Mouse (Mus musculus) thymus, adult 2 months (tissue): ENCODE results near the gene Ddx46. TPM values are rescaled to one million over a fixed set of nuclear protein-coding genes. Genes with fewer than 3 reads are reported as not detected.
"Not testable (repeated sequence)": the region's sequence is repeated elsewhere in the genome, so short reads cannot be mapped to it uniquely, and the experiment has no call there.

ENCODE experiments used
- DNase-seq: peaks from one replicate; pipeline ENCODE4 v3.0.0; 2021
- H3K27ac ChIP-seq: fragments of 200-500 bp; 2 replicates; pipeline ENCODE4 v1.5.1; 2012; ENCODE audit warnings: low read length, control low read depth; ENCODE audit not compliant: control insufficient read depth, insufficient read depth
- H3K27me3 ChIP-seq: fragments of 200-500 bp; 2 replicates; pipeline ENCODE4 v1.6.1; 2012; ENCODE audit warnings: mild to moderate bottlenecking, low read length, moderate library complexity, mixed read lengths; ENCODE audit not compliant: control insufficient read depth, insufficient read depth
- H3K36me3 ChIP-seq: fragments of 200-500 bp; 2 replicates; pipeline ENCODE4 v1.6.1; 2012; ENCODE audit warnings: mild to moderate bottlenecking, low read length, moderate library complexity; ENCODE audit not compliant: control insufficient read depth, insufficient read depth
- H3K4me1 ChIP-seq: fragments of 200-500 bp; replicated peaks from 2 replicates; pipeline ENCODE4 v1.6.1; 2012; ENCODE audit warnings: low read length; ENCODE audit not compliant: control insufficient read depth, insufficient read depth
- H3K4me3 ChIP-seq: fragments of 200-500 bp; 2 replicates; pipeline ENCODE4 v1.5.1; 2012; ENCODE audit warnings: mild to moderate bottlenecking, low read length, control low read depth, moderate library complexity; ENCODE audit not compliant: control insufficient read depth, insufficient read depth
- CTCF ChIP-seq: fragments of 200-500 bp; IDR thresholded peaks from 2 replicates; pipeline ENCODE4 v1.5.1; 2012; ENCODE audit warnings: mild to moderate bottlenecking, control low read depth, low read length, moderate library complexity, borderline replicate concordance; ENCODE audit not compliant: control insufficient read depth, poor library complexity, insufficient read depth; ENCODE audit errors: extremely low read depth
- POLR2A ChIP-seq: fragments of 200-500 bp; IDR thresholded peaks from 2 replicates; pipeline ENCODE4 v1.6.1; 2012; ENCODE audit warnings: mild to moderate bottlenecking, low read length, control low read depth, moderate library complexity; ENCODE audit not compliant: control insufficient read depth, poor library complexity, insufficient read depth; ENCODE audit errors: extremely low read depth
- WGBS: fragments of 180-500 bp; shearing (Covaris S2); methylation state at CpG from one replicate; pipeline ENCODE4 v1.1.7; 2018; 5-methylcytosine and 5-hydroxymethylcytosine counted together
- polyA plus RNA-seq: library from polyadenylated mRNA; depleted of rRNA; stranded (reverse); fragments of >200 nt; gene quantifications from 2 replicates; pipeline ENCODE4 v1.2.3, GENCODE M21; 2012

Ddx46 gene
- polyA plus RNA-seq, 1 experiment = 29.5 TPM

DNA sequence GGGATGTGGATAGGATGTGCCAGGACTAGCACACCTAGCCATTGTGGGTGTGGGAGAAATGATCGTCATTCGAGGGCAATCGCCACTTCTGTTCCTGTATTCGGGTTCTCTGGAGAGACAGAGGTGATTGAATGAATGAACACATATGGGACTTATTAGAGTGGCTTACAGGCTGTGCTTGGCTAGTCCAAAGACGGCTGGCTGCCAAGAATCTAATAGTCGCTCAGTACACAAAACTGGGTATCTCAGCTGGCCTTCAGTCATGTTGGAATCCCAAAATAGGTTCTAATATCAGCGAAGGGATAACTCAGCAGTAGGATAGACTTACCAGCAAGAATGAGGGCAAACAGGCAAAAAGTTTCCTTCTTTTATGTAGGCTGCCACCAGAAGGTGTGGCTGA lies 22.8 kb upstream of the Ddx46 start:
- H3K27me3 ChIP-seq = no peaks in the 10 kb centered on the region
- no peak for DNase-seq
- TF ChIP-seq CTCF (no peak), POLR2A (no peak)
- no peak overlapping the region for H3K27ac ChIP-seq
- H3K4me3 ChIP-seq = no peak overlapping the region
- WGBS = 97% methylated on average over 7 of the region's 7 CpGs
- no peaks in the 10 kb centered on the region for H3K4me1 ChIP-seq
- H3K36me3 ChIP-seq = peaks cover 12% of the 10 kb centered on the region

DNA sequence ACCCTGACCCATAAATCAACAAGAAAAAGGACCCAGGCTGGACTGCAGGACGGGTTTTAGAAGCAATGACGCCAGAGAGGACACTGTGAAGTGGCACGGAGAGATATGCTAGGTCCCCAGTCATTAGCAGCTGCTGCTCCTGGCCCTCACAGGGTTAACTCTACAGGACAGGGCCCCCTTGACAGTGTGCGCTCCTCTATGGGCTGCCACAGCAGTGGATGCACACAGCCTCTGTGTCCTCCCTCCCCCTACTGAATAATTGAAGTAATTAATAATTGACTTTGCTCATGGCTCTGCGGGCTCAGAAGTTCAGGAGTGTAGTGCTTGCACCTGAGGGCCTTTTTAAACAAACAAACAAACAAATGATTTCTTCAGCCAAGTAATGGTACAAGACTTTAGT lies 21.4 kb upstream of the Ddx46 start:
- no peak for DNase-seq
- WGBS = 89% methylated on average over 5 of the region's 5 CpGs
- Histone ChIP-seq H3K27ac (no peak overlapping the region), H3K36me3 (peaks cover 6% of the 10 kb centered on the region), H3K4me3 (no peak overlapping the region), H3K27me3 (no peaks in the 10 kb centered on the region), H3K4me1 (no peaks in the 10 kb centered on the region)
- no peak for TF ChIP-seq POLR2A
- no peak for TF ChIP-seq CTCF

DNA sequence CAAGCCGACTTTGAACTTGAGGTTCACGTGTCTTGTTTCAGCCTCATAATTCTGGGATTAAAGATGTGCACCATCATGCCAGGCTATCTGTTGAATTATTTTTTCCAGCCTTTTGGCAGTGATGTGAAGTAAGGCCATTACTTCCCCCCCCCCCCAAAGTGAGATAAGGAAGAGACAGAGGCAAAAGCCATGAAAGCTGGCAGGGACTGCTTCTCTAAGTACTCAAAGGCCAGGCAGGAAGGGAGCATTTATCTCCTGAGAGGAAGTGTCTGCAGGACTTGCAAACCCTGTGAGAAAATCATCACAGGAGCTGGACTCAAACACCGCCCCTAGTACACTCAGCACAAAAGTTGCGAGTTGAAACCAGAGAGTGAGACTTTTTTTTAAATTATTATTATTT lies 15.5 kb upstream of the Ddx46 start:
- peaks cover 10% of the 10 kb centered on the region for H3K4me1 ChIP-seq
- WGBS = 95% methylated on average over 4 of the region's 4 CpGs
- H3K4me3 ChIP-seq = no peak overlapping the region
- no peak for TF ChIP-seq CTCF
- TF ChIP-seq POLR2A = no peak
- no peaks in the 10 kb centered on the region for H3K36me3 ChIP-seq
- DNase-seq = no peak
- H3K27ac ChIP-seq = no peak overlapping the region
- no peaks in the 10 kb centered on the region for H3K27me3 ChIP-seq

DNA sequence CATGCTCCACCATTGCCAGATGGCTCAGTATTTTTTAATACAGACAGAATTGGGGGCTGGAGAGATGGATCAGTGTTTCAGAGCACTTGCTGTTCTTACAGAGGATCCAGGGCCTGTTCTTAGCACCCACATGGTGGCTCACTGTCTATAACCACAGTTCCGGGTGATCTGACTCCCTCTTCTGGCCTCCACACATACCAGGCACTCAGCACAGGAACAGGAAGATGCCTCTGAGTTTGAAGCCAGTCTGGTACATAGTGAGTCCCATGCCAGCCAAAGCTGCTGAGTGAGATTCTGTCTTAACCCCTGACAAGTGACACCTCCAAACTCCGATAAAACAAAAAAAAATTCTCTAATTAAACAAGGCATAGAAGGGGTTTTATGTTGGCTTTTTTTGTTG lies 14.6 kb upstream of the Ddx46 start:
- H3K4me1 ChIP-seq = peaks cover 10% of the 10 kb centered on the region

DNA sequence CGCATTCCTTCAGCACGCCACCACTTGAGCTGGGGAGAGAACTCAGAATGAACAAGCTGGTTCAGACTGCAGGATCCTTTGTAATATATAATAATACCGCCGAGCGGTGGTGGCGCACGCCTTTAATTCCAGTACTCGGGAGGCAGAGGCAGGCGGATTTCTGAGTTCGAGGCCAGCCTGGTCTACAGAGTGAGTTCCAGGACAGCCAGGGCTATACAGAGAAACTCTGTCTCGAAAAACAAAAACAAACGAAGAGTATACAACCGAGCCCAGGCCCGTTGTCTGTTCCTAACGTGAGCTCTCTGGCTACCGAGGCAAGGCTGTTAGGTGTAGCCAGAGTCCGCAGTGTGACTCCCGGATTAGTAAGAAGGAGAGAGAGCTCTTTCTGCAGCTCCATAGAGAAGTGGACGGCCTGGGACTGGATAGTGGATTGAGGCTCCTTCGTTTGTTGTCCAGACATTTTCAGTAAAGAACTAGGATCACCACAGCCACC lies 12.6 kb upstream of the Ddx46 start:
- H3K4me1 ChIP-seq, DNase-seq, H3K27me3 ChIP-seq, H3K36me3 ChIP-seq, H3K27ac ChIP-seq: not testable (repeated sequence)
- H3K4me3 ChIP-seq = peak overlapping the region; percentile 76
- WGBS = 7% methylated on average over 20 of the region's 20 CpGs

More for the DNA sequence above, 14.6 kb upstream of the Ddx46 start:
- Histone ChIP-seq H3K27me3 (no peaks in the 10 kb centered on the region), H3K27ac (no peak overlapping the region), H3K36me3 (no peaks in the 10 kb centered on the region), H3K4me3 (no peak overlapping the region)
- WGBS = 85% methylated on average over 2 of the region's 2 CpGs
- no peak for TF ChIP-seq CTCF
- no peak for DNase-seq

DNA sequence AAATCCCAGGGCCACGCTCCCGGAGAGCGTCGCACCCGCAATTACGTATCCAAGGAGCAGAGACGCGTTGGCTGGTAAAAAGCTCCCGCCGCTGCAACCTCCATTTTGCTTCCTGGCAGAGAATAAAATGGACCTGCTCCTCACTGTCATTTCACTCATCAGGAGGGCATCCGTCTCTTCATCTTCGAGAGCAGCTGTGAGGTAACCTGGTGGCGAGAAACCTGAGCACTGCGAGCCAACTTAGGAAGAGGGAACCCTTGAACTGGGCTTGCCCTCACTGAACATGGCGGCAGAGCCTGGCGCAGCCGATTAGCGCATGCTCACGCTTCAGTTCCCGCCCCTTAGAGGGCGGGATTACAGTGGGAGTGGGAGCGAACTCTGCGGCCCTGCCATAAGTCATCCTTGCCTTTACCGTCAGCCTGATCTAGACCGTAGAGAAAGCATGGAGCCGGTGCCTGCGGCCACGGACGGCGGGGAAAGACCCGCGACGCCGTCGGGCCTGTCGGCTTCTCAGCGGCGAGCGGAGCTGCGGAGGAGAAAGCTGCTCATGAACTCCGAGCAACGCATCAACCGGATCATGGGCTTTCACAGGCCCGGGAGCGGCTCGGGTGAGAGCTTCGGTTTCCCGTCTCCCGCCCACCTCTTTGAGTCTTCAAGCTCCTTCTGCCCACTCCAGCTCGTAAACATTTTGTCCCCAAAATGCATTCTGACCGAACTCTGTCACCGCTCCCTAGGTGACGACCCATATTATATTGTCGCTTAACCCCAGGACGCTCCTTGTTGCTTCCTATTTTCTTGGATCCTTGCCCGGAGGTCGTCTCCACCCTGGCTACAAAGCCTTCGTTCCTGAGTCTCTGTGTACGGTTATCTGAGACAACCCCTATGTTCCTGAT lies 11.9 kb upstream of the Ddx46 start, which contains the start of gene Caml:
Caml (plus strand) TSS at position 357 of the 893 bp plus-strand sequence.
- H3K4me3 ChIP-seq = peak within 1 kb of the TSS; percentile 76
- H3K36me3 ChIP-seq = peaks cover 1% of the 10 kb centered on the region; the same call in 1 of the 2 replicates
- under 1% methylated on average over 59 of the region's 59 CpGs for WGBS
- peak within 1 kb of the TSS; percentile 51 for H3K27ac ChIP-seq
- TF ChIP-seq POLR2A = peak; percentile 54; the same call in 1 of the 2 replicates
- TF ChIP-seq CTCF = no peak
- peaks cover 10% of the 10 kb centered on the region for H3K4me1 ChIP-seq
- peak; percentile 87 for DNase-seq
- no peaks in the 10 kb centered on the region for H3K27me3 ChIP-seq
